Mouse (Mus musculus) liver, embryonic 12.5 days (tissue): ENCODE data around the gene Wipf3. TPM values are rescaled to one million over a fixed set of nuclear protein-coding genes. Genes with fewer than 3 reads are reported as not detected.
A peak's percentile ranks its signal among the peaks of the same experiment; 100 is the strongest.

Source experiments
- ATAC-seq: fragments of 200-750 bp; cut with Nextera tagmentation; 2 replicates; pipeline ENCODE4 v1.8.0; 2017; ENCODE audit warnings: moderate number of reproducible peaks, mild to moderate bottlenecking, moderate library complexity
- H3K27ac ChIP-seq: fragments of 300-500 bp; sonication (generic); 2 replicates; pipeline ENCODE4 v1.5.1; 2016; ENCODE audit warnings: mild to moderate bottlenecking
- H3K27me3 ChIP-seq: fragments of 300-500 bp; sonication (generic); replicated peaks from 2 replicates; pipeline ENCODE4 v1.6.1; 2016; ENCODE audit warnings: mild to moderate bottlenecking, moderate library complexity
- H3K36me3 ChIP-seq: fragments of 300-500 bp; sonication (generic); 2 replicates; pipeline ENCODE4 v1.6.1; 2016; ENCODE audit warnings: mild to moderate bottlenecking, moderate library complexity
- H3K4me1 ChIP-seq: fragments of 300-500 bp; sonication (generic); 2 replicates; pipeline ENCODE4 v1.6.1; 2016
- H3K4me2 ChIP-seq: fragments of 300-500 bp; sonication (generic); 2 replicates; pipeline ENCODE4 v1.6.1; 2016; ENCODE audit warnings: mild to moderate bottlenecking, moderate library complexity
- H3K4me3 ChIP-seq: fragments of 300-500 bp; sonication (generic); 2 replicates; pipeline ENCODE4 v1.5.1; 2016; ENCODE audit warnings: mild to moderate bottlenecking, moderate library complexity
- H3K9ac ChIP-seq: fragments of 300-500 bp; sonication (generic); 2 replicates; pipeline ENCODE4 v1.6.1; 2016; ENCODE audit warnings: mild to moderate bottlenecking, moderate library complexity
- H3K9me3 ChIP-seq: fragments of 300-500 bp; sonication (generic); replicated peaks from 2 replicates; pipeline ENCODE4 v1.6.1; 2016; ENCODE audit warnings: mild to moderate bottlenecking, moderate library complexity
- WGBS: fragments of 180-500 bp; shearing (Covaris S2); methylation state at CpG from one replicate; pipeline ENCODE4 v1.1.7; 2016; ENCODE audit not compliant: insufficient replicate concordance; 5-methylcytosine and 5-hydroxymethylcytosine counted together
- polyA plus RNA-seq: library from polyadenylated mRNA; unstranded; fragments of >200 nt; fragmentation: Nextera tagmentation; extraction: Ambion mirVana; gene quantifications from 2 replicates; pipeline ENCODE4 v1.2.1, GENCODE M21; 2016

Wipf3 gene
- polyA plus RNA-seq, 1 experiment from 2014 or later: 0.15 TPM

GRCm38 (mm10) chr6:54485973-54486569 lies 56.7 kb downstream of the Wipf3 start:
- H3K4me3 ChIP-seq: peak overlapping the region; percentile 27; the same call in 1 of the 2 replicates
- H3K27ac ChIP-seq: no peak overlapping the region
- WGBS: 29% methylated on average over 6 of the region's 6 CpGs
- no peak for ATAC-seq
- H3K9ac ChIP-seq: no peak overlapping the region
- H3K4me2 ChIP-seq: peak overlapping the region; percentile 61
- peaks cover 47% of the 10 kb centered on the region for H3K27me3 ChIP-seq
- H3K4me1 ChIP-seq: peaks cover 6% of the 10 kb centered on the region; the same call in 1 of the 2 replicates
- no peaks in the 10 kb centered on the region for H3K9me3 ChIP-seq
- H3K36me3 ChIP-seq: no peaks in the 10 kb centered on the region

GRCm38 (mm10) chr6:54491074-54491473 lies 61.7 kb downstream of the Wipf3 start:
- Histone ChIP-seq H3K27ac (no peak overlapping the region), H3K9ac (no peak overlapping the region), H3K27me3 (peaks cover 25% of the 10 kb centered on the region), H3K4me1 (no peaks in the 10 kb centered on the region), H3K9me3 (no peaks in the 10 kb centered on the region), H3K36me3 (no peaks in the 10 kb centered on the region), H3K4me3 (no peak overlapping the region), H3K4me2 (no peak overlapping the region)
- WGBS: 62% methylated on average over 7 of the region's 7 CpGs
- ATAC-seq: no peak

- H3K36me3 ChIP-seq: no peaks in the 10 kb centered on the region
- no peak overlapping the region for H3K9ac ChIP-seq
- H3K4me3 ChIP-seq: no peak overlapping the region
- H3K4me1 ChIP-seq: no peaks in the 10 kb centered on the region
- ATAC-seq: no peak
- H3K27me3 ChIP-seq: 0 out of 2 replicates have a peak, but pooled peaks cover 4% of the 10 kb centered on the region
- no peak overlapping the region for H3K4me2 ChIP-seq
- H3K9me3 ChIP-seq: no peaks in the 10 kb centered on the region
- no peak overlapping the region for H3K27ac ChIP-seq
Measured at GRCm38 (mm10) chr6:54494097-54494496, 64.7 kb downstream of the Wipf3 start.

- Histone ChIP-seq H3K27me3 (no peaks in the 10 kb centered on the region), H3K36me3 (no peaks in the 10 kb centered on the region), H3K4me1 (no peaks in the 10 kb centered on the region), H3K9ac (no peak overlapping the region), H3K4me2 (no peak overlapping the region), H3K4me3 (no peak overlapping the region), H3K27ac (no peak overlapping the region), H3K9me3 (no peaks in the 10 kb centered on the region)
- no peak for ATAC-seq
- 68% methylated on average over 11 of the region's 11 CpGs for WGBS
Measured at GRCm38 (mm10) chr6:54494612-54495398, 65.4 kb downstream of the Wipf3 start.

- no peak overlapping the region for H3K4me2 ChIP-seq
- H3K27ac ChIP-seq: no peak overlapping the region
- H3K4me3 ChIP-seq: no peak overlapping the region
- ATAC-seq: no peak
- WGBS: 75% methylated on average over 7 of the region's 7 CpGs
- H3K9me3 ChIP-seq: no peaks in the 10 kb centered on the region
- H3K4me1 ChIP-seq: no peaks in the 10 kb centered on the region
- no peaks in the 10 kb centered on the region for H3K27me3 ChIP-seq
- H3K9ac ChIP-seq: no peak overlapping the region
- no peaks in the 10 kb centered on the region for H3K36me3 ChIP-seq
Measured at GRCm38 (mm10) chr6:54496214-54496613, 66.8 kb downstream of the Wipf3 start.

GRCm38 (mm10) chr6:54502661-54503115 lies 73.3 kb downstream of the Wipf3 start:
- Histone ChIP-seq H3K27ac (no peak overlapping the region), H3K4me3 (no peak overlapping the region), H3K9ac (no peak overlapping the region), H3K4me2 (no peak overlapping the region), H3K27me3 (no peaks in the 10 kb centered on the region), H3K4me1 (no peaks in the 10 kb centered on the region), H3K36me3 (no peaks in the 10 kb centered on the region), H3K9me3 (no peaks in the 10 kb centered on the region)
- no peak for ATAC-seq
- 67% methylated on average over 6 of the region's 6 CpGs for WGBS

GRCm38 (mm10) chr6:54506318-54506717 lies 76.9 kb downstream of the Wipf3 start:
- 68% methylated on average over 11 of the region's 11 CpGs for WGBS
- H3K27me3 ChIP-seq: no peaks in the 10 kb centered on the region
- H3K36me3 ChIP-seq: no peaks in the 10 kb centered on the region
- no peaks in the 10 kb centered on the region for H3K9me3 ChIP-seq
- H3K4me1 ChIP-seq: no peaks in the 10 kb centered on the region
- H3K4me3 ChIP-seq: no peak overlapping the region
- no peak for ATAC-seq
- no peak overlapping the region for H3K4me2 ChIP-seq
- no peak overlapping the region for H3K27ac ChIP-seq
- no peak overlapping the region for H3K9ac ChIP-seq

- Histone ChIP-seq H3K9me3 (no peaks in the 10 kb centered on the region), H3K36me3 (no peaks in the 10 kb centered on the region), H3K4me3 (no peak overlapping the region), H3K4me1 (no peaks in the 10 kb centered on the region), H3K9ac (no peak overlapping the region), H3K4me2 (no peak overlapping the region), H3K27me3 (no peaks in the 10 kb centered on the region), H3K27ac (no peak overlapping the region)
- WGBS: 34% methylated on average over 8 of the region's 8 CpGs
- no peak for ATAC-seq
Measured at GRCm38 (mm10) chr6:54507002-54507401, 77.6 kb downstream of the Wipf3 start.

GRCm38 (mm10) chr6:54507808-54508207 lies 78.4 kb downstream of the Wipf3 start:
- H3K4me3 ChIP-seq: no peak overlapping the region
- no peak overlapping the region for H3K4me2 ChIP-seq
- no peak overlapping the region for H3K9ac ChIP-seq
- 49% methylated on average over 5 of the region's 5 CpGs for WGBS
- no peaks in the 10 kb centered on the region for H3K27me3 ChIP-seq
- no peak for ATAC-seq
- H3K9me3 ChIP-seq: no peaks in the 10 kb centered on the region
- no peaks in the 10 kb centered on the region for H3K4me1 ChIP-seq
- no peaks in the 10 kb centered on the region for H3K36me3 ChIP-seq
- H3K27ac ChIP-seq: no peak overlapping the region

GRCm38 (mm10) chr6:54508256-54508793 lies 78.9 kb downstream of the Wipf3 start:
- Histone ChIP-seq H3K4me3 (no peak overlapping the region), H3K27me3 (no peaks in the 10 kb centered on the region), H3K27ac (no peak overlapping the region), H3K9ac (no peak overlapping the region), H3K9me3 (no peaks in the 10 kb centered on the region), H3K4me2 (no peak overlapping the region), H3K36me3 (no peaks in the 10 kb centered on the region), H3K4me1 (no peaks in the 10 kb centered on the region)
- ATAC-seq: no peak
- WGBS: 64% methylated on average over 6 of the region's 6 CpGs

- no peaks in the 10 kb centered on the region for H3K27me3 ChIP-seq
- no peaks in the 10 kb centered on the region for H3K4me1 ChIP-seq
- WGBS: 80% methylated on average over 13 of the region's 13 CpGs
- H3K9ac ChIP-seq: no peak overlapping the region
- no peaks in the 10 kb centered on the region for H3K36me3 ChIP-seq
- no peak overlapping the region for H3K27ac ChIP-seq
- no peak overlapping the region for H3K4me3 ChIP-seq
- ATAC-seq: no peak
- no peaks in the 10 kb centered on the region for H3K9me3 ChIP-seq
- H3K4me2 ChIP-seq: no peak overlapping the region
Measured at GRCm38 (mm10) chr6:54509264-54509663, 79.9 kb downstream of the Wipf3 start.

GRCm38 (mm10) chr6:54512256-54512655 lies 82.9 kb downstream of the Wipf3 start:
- Histone ChIP-seq H3K4me3 (no peak overlapping the region), H3K36me3 (no peaks in the 10 kb centered on the region), H3K4me1 (no peaks in the 10 kb centered on the region), H3K27me3 (peaks cover 8% of the 10 kb centered on the region), H3K9ac (no peak overlapping the region), H3K27ac (no peak overlapping the region), H3K9me3 (no peaks in the 10 kb centered on the region), H3K4me2 (no peak overlapping the region)
- no peak for ATAC-seq
- 63% methylated on average over 2 of the region's 2 CpGs for WGBS
